Mouse (Mus musculus) olfactory bulb, adult 2 months (tissue): ENCODE measurements around the gene Rcor1.

ENCODE experiments used
- CTCF ChIP-seq: fragments of 200-500 bp; IDR thresholded peaks from 2 replicates; pipeline ENCODE4 v1.5.1; 2012; ENCODE audit warnings: low read depth, mild to moderate bottlenecking, low read length, moderate library complexity; ENCODE audit not compliant: insufficient read depth
- POLR2A ChIP-seq: fragments of 200-500 bp; IDR thresholded peaks from 2 replicates; pipeline ENCODE4 v1.6.1; 2012; ENCODE audit warnings: mild to moderate bottlenecking, low read depth, low read length, moderate library complexity; ENCODE audit not compliant: insufficient read depth

DNA sequence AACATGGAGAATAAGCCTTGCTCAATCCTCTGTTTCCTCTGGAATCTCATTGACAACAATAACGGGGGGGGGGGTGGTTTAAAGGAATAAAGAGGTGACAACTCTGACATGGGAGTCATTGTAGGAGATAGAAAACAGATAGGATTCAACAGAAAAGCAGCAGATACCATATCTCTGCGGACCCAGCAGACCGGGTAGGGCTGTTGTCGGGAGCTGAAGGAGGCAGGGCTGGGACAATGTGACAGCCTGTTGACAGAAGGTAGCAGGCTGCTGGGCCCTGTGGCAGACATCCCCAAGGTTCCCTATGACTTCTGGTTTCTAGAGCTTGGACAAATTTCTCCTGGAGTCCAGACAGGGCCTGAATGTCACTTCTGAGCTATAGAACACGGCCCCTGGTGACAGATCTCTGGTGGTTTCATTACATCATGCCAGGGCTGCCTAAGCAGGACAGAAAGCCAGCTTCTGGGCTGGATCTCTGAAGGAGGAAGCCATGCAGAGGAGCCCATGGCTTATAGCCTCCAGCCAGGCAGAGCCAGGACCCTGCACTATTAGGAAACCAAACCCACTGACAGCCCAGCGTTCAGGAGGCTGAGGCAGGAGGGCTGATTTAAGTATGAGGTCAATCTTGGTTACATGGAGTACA, 29.4 kb upstream of the Rcor1 start:
- TF ChIP-seq POLR2A (no peak), CTCF (no peak)
